Mouse (Mus musculus) forebrain, postnatal 0 days (tissue): ENCODE measurements around the gene Sfrp5. TPM values are rescaled to one million over a fixed set of nuclear protein-coding genes. Genes with fewer than 3 reads are reported as not detected.

ENCODE experiments used
- ATAC-seq: fragments of 200-750 bp; cut with Nextera tagmentation; 2 replicates; pipeline ENCODE4 v1.8.0; 2017; ENCODE audit warnings: mild to moderate bottlenecking, moderate library complexity
- DNase-seq: peaks from one replicate; pipeline ENCODE4 v3.0.0-alpha.2; 2015
- H3K27ac ChIP-seq: fragments of 300-500 bp; sonication (generic); 2 replicates; pipeline ENCODE4 v1.5.1; 2014; ENCODE audit warnings: low read depth, mild to moderate bottlenecking, antibody characterized with exemption, low read length, moderate library complexity, mixed read lengths
- H3K27me3 ChIP-seq: fragments of 300-500 bp; sonication (generic); 2 replicates; pipeline ENCODE4 v1.6.1; 2014; ENCODE audit warnings: mild to moderate bottlenecking, low read length, mixed read lengths; ENCODE audit not compliant: insufficient read depth
- H3K36me3 ChIP-seq: fragments of 300-500 bp; sonication (generic); 2 replicates; pipeline ENCODE4 v1.6.1; 2014; ENCODE audit warnings: mild to moderate bottlenecking, moderate library complexity; ENCODE audit not compliant: insufficient read depth
- H3K4me1 ChIP-seq: fragments of 300-500 bp; sonication (generic); 2 replicates; pipeline ENCODE4 v1.6.1; 2014; ENCODE audit warnings: antibody characterized with exemption; ENCODE audit not compliant: insufficient read depth
- H3K4me2 ChIP-seq: fragments of 300-500 bp; sonication (generic); 2 replicates; pipeline ENCODE4 v1.6.1; 2014; ENCODE audit warnings: low read depth, mild to moderate bottlenecking, moderate library complexity
- H3K4me3 ChIP-seq: fragments of 300-500 bp; sonication (generic); 2 replicates; pipeline ENCODE4 v1.5.1; 2014; ENCODE audit warnings: low read depth, low read length, mixed read lengths
- H3K9ac ChIP-seq: fragments of 300-500 bp; sonication (generic); 2 replicates; pipeline ENCODE4 v1.6.1; 2014; ENCODE audit warnings: mild to moderate bottlenecking
- H3K9me3 ChIP-seq: fragments of 300-500 bp; sonication (generic); 2 replicates; pipeline ENCODE4 v1.6.1; 2016; ENCODE audit warnings: low read length
- CTCF ChIP-seq: sonication (generic); IDR thresholded peaks from 2 replicates; pipeline ENCODE4 v1.5.1; 2016; ENCODE audit warnings: antibody characterized with exemption, control low read depth, low read depth
- WGBS: fragments of 180-500 bp; shearing (Covaris S2); extraction: QIAGEN DNeasy Blood & Tissue Kit; methylation state at CpG from one replicate; pipeline ENCODE4 v1.1.7; 2014; 5-methylcytosine and 5-hydroxymethylcytosine counted together
- polyA plus RNA-seq: library from polyadenylated mRNA; unstranded; fragments of >200 nt; fragmentation: Nextera tagmentation; extraction: Ambion mirVana; gene quantifications from 2 replicates; pipeline ENCODE4 v1.2.1, GENCODE M21; 2015
- total RNA-seq: library from RNA; depleted of rRNA; stranded (reverse); fragments of >200 nt; gene quantifications from 2 replicates; pipeline ENCODE4 v1.2.3, GENCODE M21; 2014

Gene Sfrp5
- total and polyA plus RNA-seq, 2 experiments from 2014 or later: 3.4 to 3.7 TPM

- TF ChIP-seq CTCF: no peak
- Histone ChIP-seq H3K9me3 (no peaks in the 10 kb centered on the region), H3K4me1 (no peaks in the 10 kb centered on the region), H3K9ac (no peak overlapping the region), H3K4me3 (no peak overlapping the region), H3K27ac (no peak overlapping the region), H3K27me3 (no peaks in the 10 kb centered on the region), H3K4me2 (no peak overlapping the region), H3K36me3 (peaks cover 47% of the 10 kb centered on the region)
- no peak for DNase-seq
- no peak for ATAC-seq
- 91% methylated on average over 14 of the region's 14 CpGs for WGBS
These were observed 22.7 kb downstream of the Sfrp5 start for GRCm38 (mm10) chr19:42179356-42179755.

GRCm38 (mm10) chr19:42177461-42177860 is 24.6 kb downstream of the Sfrp5 start:
- H3K36me3 ChIP-seq: peaks cover 30% of the 10 kb centered on the region
- no peaks in the 10 kb centered on the region for H3K27me3 ChIP-seq
- 98% methylated on average over 2 of the region's 2 CpGs for WGBS
- H3K4me3 ChIP-seq: no peak overlapping the region
- H3K9ac ChIP-seq: no peak overlapping the region
- H3K4me1 ChIP-seq: no peaks in the 10 kb centered on the region
- no peaks in the 10 kb centered on the region for H3K9me3 ChIP-seq
- TF ChIP-seq CTCF: no peak
- no peak overlapping the region for H3K27ac ChIP-seq
- DNase-seq: no peak
- no peak for ATAC-seq
- no peak overlapping the region for H3K4me2 ChIP-seq

GRCm38 (mm10) chr19:42176841-42177240 is 25.2 kb downstream of the Sfrp5 start:
- no peak overlapping the region for H3K9ac ChIP-seq
- no peak for DNase-seq
- H3K9me3 ChIP-seq: no peaks in the 10 kb centered on the region
- no peak overlapping the region for H3K4me3 ChIP-seq
- 86% methylated on average over 7 of the region's 7 CpGs for WGBS
- no peak for TF ChIP-seq CTCF
- H3K27me3 ChIP-seq: no peaks in the 10 kb centered on the region
- no peak overlapping the region for H3K27ac ChIP-seq
- peaks cover 3% of the 10 kb centered on the region for H3K4me1 ChIP-seq
- peaks cover 25% of the 10 kb centered on the region for H3K36me3 ChIP-seq
- ATAC-seq: no peak
- no peak overlapping the region for H3K4me2 ChIP-seq

- ATAC-seq: peak; percentile 97
- H3K27ac ChIP-seq: peak overlapping the region; percentile 42; the same call in 1 of the 2 replicates
These were observed 31.8 kb downstream of the Sfrp5 start for GRCm38 (mm10) chr19:42170025-42170969.

GRCm38 (mm10) chr19:42169322-42169975 is 32.6 kb downstream of the Sfrp5 start:
- peaks cover 14% of the 10 kb centered on the region for H3K4me1 ChIP-seq
- H3K27ac ChIP-seq: no peak overlapping the region

More at GRCm38 (mm10) chr19:42170025-42170969, 31.8 kb downstream of the Sfrp5 start:
- peak overlapping the region; percentile 84 for H3K9ac ChIP-seq
- DNase-seq: peak; percentile 97
- H3K27me3 ChIP-seq: no peaks in the 10 kb centered on the region
- peak overlapping the region; percentile 82 for H3K4me2 ChIP-seq
- H3K4me3 ChIP-seq: peak overlapping the region; percentile 78
- no peaks in the 10 kb centered on the region for H3K36me3 ChIP-seq
- no peaks in the 10 kb centered on the region for H3K9me3 ChIP-seq
- 4% methylated on average over 49 of the region's 56 CpGs for WGBS
- peaks cover 14% of the 10 kb centered on the region for H3K4me1 ChIP-seq
- TF ChIP-seq CTCF: 0 out of 2 replicates have a peak, but pooled peaks have one; percentile 11

GRCm38 (mm10) chr19:42167489-42167888 is 34.6 kb downstream of the Sfrp5 start:
- Histone ChIP-seq H3K4me3 (no peak overlapping the region), H3K27me3 (no peaks in the 10 kb centered on the region), H3K9ac (no peak overlapping the region), H3K4me2 (no peak overlapping the region), H3K36me3 (no peaks in the 10 kb centered on the region), H3K27ac (no peak overlapping the region), H3K9me3 (no peaks in the 10 kb centered on the region), H3K4me1 (peaks cover 14% of the 10 kb centered on the region)
- no peak for TF ChIP-seq CTCF
- DNase-seq: no peak
- no peak for ATAC-seq
- WGBS: 61% methylated on average over 9 of the region's 9 CpGs

More at GRCm38 (mm10) chr19:42169322-42169975, 32.6 kb downstream of the Sfrp5 start:
- Histone ChIP-seq H3K9me3 (no peaks in the 10 kb centered on the region), H3K36me3 (no peaks in the 10 kb centered on the region), H3K4me2 (no peak overlapping the region), H3K27me3 (no peaks in the 10 kb centered on the region), H3K4me3 (no peak overlapping the region), H3K9ac (0 out of 2 replicates have a peak overlapping the region, but pooled peaks have one; percentile 6)
- 68% methylated on average over 10 of the region's 10 CpGs for WGBS
- ATAC-seq: no peak
- TF ChIP-seq CTCF: no peak
- no peak for DNase-seq
